Mouse (Mus musculus): ENCODE data around the gene Tnik. TPM values are rescaled to one million over a fixed set of nuclear protein-coding genes. Genes with fewer than 3 reads are reported as not detected.

Tnik gene
- polyA plus RNA-seq, 1 experiment from 2014 or later: 114 TPM

DNA sequence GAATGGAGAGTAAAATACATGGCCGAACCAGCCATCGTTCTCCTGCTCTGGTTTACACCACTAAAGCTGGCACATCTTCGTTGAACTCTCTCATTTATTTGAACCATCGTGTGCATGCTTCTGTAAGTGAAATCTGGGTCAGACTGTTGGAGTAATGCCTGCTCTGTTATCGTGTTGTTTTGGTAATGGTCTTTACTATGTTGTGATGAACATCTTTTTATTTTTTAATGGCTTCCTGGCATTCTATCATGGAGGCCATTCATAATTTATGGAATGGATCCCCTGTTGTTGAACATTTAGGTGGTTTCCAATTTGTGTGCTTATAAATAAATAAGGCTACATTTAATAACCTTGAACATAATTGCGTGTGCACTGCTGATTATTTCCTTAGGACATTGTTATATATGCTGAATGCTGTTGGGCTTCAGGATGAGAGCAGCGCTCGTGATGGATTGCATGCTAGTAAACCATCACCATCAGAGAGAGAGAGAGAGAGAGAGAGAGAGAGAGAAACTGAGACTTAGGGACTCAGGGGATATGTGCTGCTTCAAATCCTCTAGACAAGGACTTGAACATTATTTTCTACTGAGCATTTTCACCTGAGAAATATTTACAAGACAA lies 62.7 kb downstream of the Tnik start:
- ATAC-seq (ENCODE audit: low FRiP score, low TSS enrichment) (no peak), DNase-seq (no peak)
- no peaks in the 10 kb centered on the region for H3K4me1 ChIP-seq (ENCODE audit: control insufficient read depth, insufficient read depth, low read length)
- no peak overlapping the region for H3K4me3 ChIP-seq (replicated peaks; ENCODE audit: low read depth, low read length)
- no peak overlapping the region for H3K27ac ChIP-seq (replicated peaks; ENCODE audit: low read depth, low read length)
- H3K4me2 ChIP-seq (ENCODE audit: low read length): no peak overlapping the region
- WGBS: 80% methylated on average over 8 of the region's 8 CpGs
- no peaks in the 10 kb centered on the region for H3K9me3 ChIP-seq (ENCODE audit: control insufficient read depth, low read length)
- H3K36me3 ChIP-seq (ENCODE audit: control insufficient read depth, insufficient read depth, low read length): no peaks in the 10 kb centered on the region
- no peak overlapping the region for H3K9ac ChIP-seq (replicated peaks; ENCODE audit: low read length)
- H3K27me3 ChIP-seq (ENCODE audit: control insufficient read depth, insufficient read depth, low read length): no peaks in the 10 kb centered on the region

DNA sequence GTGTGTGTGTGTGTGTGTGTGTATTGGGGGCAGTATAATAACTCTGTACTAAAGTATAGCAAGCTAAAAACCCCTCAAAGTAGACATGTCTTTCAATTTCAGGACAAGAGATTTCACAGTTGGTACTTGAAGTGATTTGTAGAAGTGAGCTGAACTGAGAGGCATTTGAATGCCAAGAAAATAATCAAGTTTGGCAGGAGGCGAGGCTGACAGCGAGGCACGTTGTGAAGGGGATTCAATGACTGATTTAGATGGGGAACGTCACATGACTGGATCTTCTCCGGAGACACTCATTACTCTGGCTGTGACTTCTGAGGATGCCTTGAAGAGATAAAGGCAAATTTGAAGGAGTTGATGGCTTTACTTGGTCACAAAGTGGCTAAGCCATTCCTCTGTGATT lies 69.3 kb downstream of the Tnik start:
- H3K9me3 ChIP-seq (ENCODE audit: control insufficient read depth, low read length): no peaks in the 10 kb centered on the region
- no peaks in the 10 kb centered on the region for H3K27me3 ChIP-seq (ENCODE audit: control insufficient read depth, insufficient read depth, low read length)
- ATAC-seq (ENCODE audit: low FRiP score, low TSS enrichment): no peak
- no peaks in the 10 kb centered on the region for H3K36me3 ChIP-seq (ENCODE audit: control insufficient read depth, insufficient read depth, low read length)
- H3K4me3 ChIP-seq (replicated peaks; ENCODE audit: low read depth, low read length): no peak overlapping the region
- 0 out of 2 replicates have a peak, but pooled peaks cover 3% of the 10 kb centered on the region for H3K4me1 ChIP-seq (ENCODE audit: control insufficient read depth, insufficient read depth, low read length)
- WGBS: 27% methylated on average over 5 of the region's 5 CpGs
- no peak overlapping the region for H3K9ac ChIP-seq (replicated peaks; ENCODE audit: low read length)
- peak; percentile 33 for DNase-seq
- H3K27ac ChIP-seq (replicated peaks; ENCODE audit: low read depth, low read length): no peak overlapping the region
- H3K4me2 ChIP-seq (ENCODE audit: low read length): no peak overlapping the region

DNA sequence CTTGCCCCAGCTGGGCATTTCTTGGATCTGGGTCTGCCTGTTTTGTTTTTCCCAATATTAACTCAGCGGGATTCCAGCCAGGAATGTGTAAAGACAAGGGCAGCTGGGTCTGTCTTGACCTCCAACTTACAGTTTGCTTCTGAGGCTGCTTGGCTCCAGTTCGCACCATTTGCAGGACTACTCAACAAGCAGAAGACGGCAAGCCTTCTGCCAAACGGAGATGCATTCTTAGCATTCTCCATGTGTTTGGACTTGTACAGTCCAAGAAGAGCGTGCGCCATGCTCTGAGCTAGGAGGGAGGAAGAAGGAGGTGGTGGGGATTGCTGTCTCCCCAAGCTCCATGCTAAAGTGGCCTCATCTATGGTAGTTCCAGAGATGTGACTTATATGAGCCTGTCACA lies 70.9 kb downstream of the Tnik start:
- Histone ChIP-seq H3K4me3 (replicated peaks; ENCODE audit: low read depth, low read length) (no peak overlapping the region), H3K4me2 (ENCODE audit: low read length) (no peak overlapping the region), H3K27me3 (ENCODE audit: control insufficient read depth, insufficient read depth, low read length) (no peaks in the 10 kb centered on the region), H3K27ac (replicated peaks; ENCODE audit: low read depth, low read length) (no peak overlapping the region), H3K9me3 (ENCODE audit: control insufficient read depth, low read length) (no peaks in the 10 kb centered on the region), H3K4me1 (ENCODE audit: control insufficient read depth, insufficient read depth, low read length) (0 out of 2 replicates have a peak, but pooled peaks cover 3% of the 10 kb centered on the region), H3K9ac (replicated peaks; ENCODE audit: low read length) (no peak overlapping the region), H3K36me3 (ENCODE audit: control insufficient read depth, insufficient read depth, low read length) (no peaks in the 10 kb centered on the region)
- WGBS: 84% methylated on average over 6 of the region's 6 CpGs
- ATAC-seq (ENCODE audit: low FRiP score, low TSS enrichment) (no peak), DNase-seq (no peak)

GRCm38 (mm10) chr3:28334547-28334946 lies 71.5 kb downstream of the Tnik start:
- H3K4me2 ChIP-seq (ENCODE audit: low read length): no peak overlapping the region
- no peak overlapping the region for H3K4me3 ChIP-seq (replicated peaks; ENCODE audit: low read depth, low read length)
- H3K9me3 ChIP-seq (ENCODE audit: control insufficient read depth, low read length): no peaks in the 10 kb centered on the region
- H3K36me3 ChIP-seq (ENCODE audit: control insufficient read depth, insufficient read depth, low read length): no peaks in the 10 kb centered on the region
- DNase-seq: no peak
- WGBS: 100% methylated on average over 1 of the region's 1 CpGs
- no peak overlapping the region for H3K9ac ChIP-seq (replicated peaks; ENCODE audit: low read length)
- H3K4me1 ChIP-seq (ENCODE audit: control insufficient read depth, insufficient read depth, low read length): 0 out of 2 replicates have a peak, but pooled peaks cover 3% of the 10 kb centered on the region
- no peak for ATAC-seq (ENCODE audit: low FRiP score, low TSS enrichment)
- H3K27me3 ChIP-seq (ENCODE audit: control insufficient read depth, insufficient read depth, low read length): no peaks in the 10 kb centered on the region
- H3K27ac ChIP-seq (replicated peaks; ENCODE audit: low read depth, low read length): no peak overlapping the region

DNA sequence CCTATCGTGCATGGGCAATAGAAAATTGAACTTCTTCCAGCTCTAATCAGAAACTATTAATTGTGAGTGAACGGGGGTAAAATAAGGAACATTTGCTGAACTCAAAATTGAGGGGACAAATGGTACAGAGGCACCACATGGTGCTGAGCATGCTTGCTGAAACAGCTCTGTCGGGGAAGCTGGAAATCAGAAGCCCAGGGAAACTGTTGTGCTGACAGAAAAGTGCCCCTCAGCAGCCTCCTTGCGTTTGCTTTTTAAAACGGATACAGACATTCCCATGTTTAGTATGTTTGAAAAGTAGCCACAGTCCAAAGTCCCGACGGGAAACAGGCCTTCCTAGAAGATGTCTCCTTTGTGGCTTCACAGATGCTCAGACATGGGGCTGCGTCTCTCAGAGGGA lies 77.1 kb downstream of the Tnik start:
- no peak overlapping the region for H3K4me2 ChIP-seq (ENCODE audit: low read length)
- DNase-seq (no peak), ATAC-seq (ENCODE audit: low FRiP score, low TSS enrichment) (no peak)
- no peaks in the 10 kb centered on the region for H3K4me1 ChIP-seq (ENCODE audit: control insufficient read depth, insufficient read depth, low read length)
- WGBS: 82% methylated on average over 8 of the region's 8 CpGs
- H3K9me3 ChIP-seq (ENCODE audit: control insufficient read depth, low read length): no peaks in the 10 kb centered on the region
- H3K27me3 ChIP-seq (ENCODE audit: control insufficient read depth, insufficient read depth, low read length): no peaks in the 10 kb centered on the region
- no peak overlapping the region for H3K4me3 ChIP-seq (replicated peaks; ENCODE audit: low read depth, low read length)
- no peak overlapping the region for H3K27ac ChIP-seq (replicated peaks; ENCODE audit: low read depth, low read length)
- H3K9ac ChIP-seq (replicated peaks; ENCODE audit: low read length): no peak overlapping the region
- no peaks in the 10 kb centered on the region for H3K36me3 ChIP-seq (ENCODE audit: control insufficient read depth, insufficient read depth, low read length)

GRCm38 (mm10) chr3:28343204-28343603 lies 80.2 kb downstream of the Tnik start:
- WGBS: 97% methylated on average over 3 of the region's 3 CpGs
- H3K9ac ChIP-seq (replicated peaks; ENCODE audit: low read length): no peak overlapping the region
- DNase-seq (no peak), ATAC-seq (ENCODE audit: low FRiP score, low TSS enrichment) (no peak)
- H3K4me2 ChIP-seq (ENCODE audit: low read length): no peak overlapping the region
- no peaks in the 10 kb centered on the region for H3K36me3 ChIP-seq (ENCODE audit: control insufficient read depth, insufficient read depth, low read length)
- no peak overlapping the region for H3K4me3 ChIP-seq (replicated peaks; ENCODE audit: low read depth, low read length)
- no peak overlapping the region for H3K27ac ChIP-seq (replicated peaks; ENCODE audit: low read depth, low read length)
- no peaks in the 10 kb centered on the region for H3K9me3 ChIP-seq (ENCODE audit: control insufficient read depth, low read length)
- H3K27me3 ChIP-seq (ENCODE audit: control insufficient read depth, insufficient read depth, low read length): no peaks in the 10 kb centered on the region
- H3K4me1 ChIP-seq (ENCODE audit: control insufficient read depth, insufficient read depth, low read length): no peaks in the 10 kb centered on the region

DNA sequence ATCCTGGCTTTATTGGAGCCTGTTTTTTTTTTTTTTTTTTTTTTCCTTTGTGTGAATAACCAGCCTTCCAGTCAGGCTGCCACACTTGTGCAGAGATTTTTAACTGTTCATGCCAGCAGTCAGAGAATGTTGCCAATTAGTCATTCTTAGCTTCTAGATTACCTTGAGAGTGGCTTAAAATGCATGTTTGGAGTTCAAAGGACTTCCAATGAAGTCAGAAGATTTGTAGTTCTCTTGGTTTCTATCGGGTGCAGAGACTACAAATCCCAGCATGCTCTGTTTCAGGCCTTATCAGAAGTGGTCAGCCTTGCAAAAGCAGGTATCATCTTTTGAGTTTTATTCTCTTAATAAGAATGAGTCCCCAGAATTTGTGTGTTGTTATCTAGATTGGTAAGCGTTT lies 80.6 kb downstream of the Tnik start:
- WGBS: 82% methylated on average over 2 of the region's 2 CpGs
- ATAC-seq (ENCODE audit: low FRiP score, low TSS enrichment): no peak

DNA sequence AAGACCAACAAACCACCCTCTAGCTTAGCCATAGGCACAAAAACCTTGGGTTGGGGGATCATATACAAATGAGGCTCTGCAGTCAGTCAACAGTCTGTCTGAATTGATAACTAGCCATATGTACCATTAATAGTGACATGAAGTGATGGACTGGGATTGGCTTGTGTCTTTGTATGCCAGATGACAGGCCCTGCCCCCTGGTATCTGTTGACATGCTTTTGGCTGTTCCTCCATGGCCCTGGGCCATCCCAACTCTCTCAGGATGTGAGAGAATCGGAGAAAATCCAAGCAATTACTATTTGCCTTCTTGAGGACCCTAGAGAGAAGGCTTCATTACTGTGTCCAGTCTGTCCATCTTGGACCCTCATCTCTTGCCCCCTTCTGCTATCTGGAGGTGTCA lies 82.4 kb downstream of the Tnik start:
- no peaks in the 10 kb centered on the region for H3K9me3 ChIP-seq (ENCODE audit: control insufficient read depth, low read length)
- H3K9ac ChIP-seq (replicated peaks; ENCODE audit: low read length): no peak overlapping the region
- no peak overlapping the region for H3K4me3 ChIP-seq (replicated peaks; ENCODE audit: low read depth, low read length)
- 66% methylated on average over 1 of the region's 1 CpGs for WGBS
- no peak for ATAC-seq (ENCODE audit: low FRiP score, low TSS enrichment)
- no peaks in the 10 kb centered on the region for H3K4me1 ChIP-seq (ENCODE audit: control insufficient read depth, insufficient read depth, low read length)
- DNase-seq: no peak
- H3K27ac ChIP-seq (replicated peaks; ENCODE audit: low read depth, low read length): no peak overlapping the region
- H3K27me3 ChIP-seq (ENCODE audit: control insufficient read depth, insufficient read depth, low read length): no peaks in the 10 kb centered on the region
- H3K36me3 ChIP-seq (ENCODE audit: control insufficient read depth, insufficient read depth, low read length): no peaks in the 10 kb centered on the region
- H3K4me2 ChIP-seq (ENCODE audit: low read length): no peak overlapping the region

More for the DNA sequence above, 80.6 kb downstream of the Tnik start:
- H3K9ac ChIP-seq (replicated peaks; ENCODE audit: low read length): no peak overlapping the region
- DNase-seq: peak; percentile 32
- no peaks in the 10 kb centered on the region for H3K4me1 ChIP-seq (ENCODE audit: control insufficient read depth, insufficient read depth, low read length)
- no peaks in the 10 kb centered on the region for H3K9me3 ChIP-seq (ENCODE audit: control insufficient read depth, low read length)
- no peaks in the 10 kb centered on the region for H3K27me3 ChIP-seq (ENCODE audit: control insufficient read depth, insufficient read depth, low read length)
- no peak overlapping the region for H3K4me2 ChIP-seq (ENCODE audit: low read length)
- H3K27ac ChIP-seq (replicated peaks; ENCODE audit: low read depth, low read length): no peak overlapping the region
- H3K4me3 ChIP-seq (replicated peaks; ENCODE audit: low read depth, low read length): no peak overlapping the region
- H3K36me3 ChIP-seq (ENCODE audit: control insufficient read depth, insufficient read depth, low read length): no peaks in the 10 kb centered on the region

DNA sequence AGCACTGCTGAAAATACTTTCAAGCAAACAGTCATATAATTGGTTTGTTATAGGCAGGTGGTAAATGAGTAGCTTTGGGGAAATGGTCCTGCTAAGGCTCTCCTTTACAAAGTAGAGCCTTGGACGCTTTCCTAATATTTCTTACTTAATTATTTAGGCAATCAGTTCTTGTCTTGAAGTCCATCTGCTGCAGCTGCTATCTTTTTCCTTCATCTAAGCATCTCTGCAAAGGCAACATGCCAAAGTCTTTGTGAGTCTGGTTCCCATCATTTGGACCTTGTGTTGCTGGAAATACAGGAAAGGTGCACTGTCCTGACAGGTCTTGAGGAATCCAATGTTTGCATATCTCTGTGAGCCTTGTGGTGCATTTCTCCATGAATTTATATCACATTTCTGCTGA lies 82.9 kb downstream of the Tnik start:
- Histone ChIP-seq H3K4me2 (ENCODE audit: low read length) (no peak overlapping the region), H3K4me1 (ENCODE audit: control insufficient read depth, insufficient read depth, low read length) (no peaks in the 10 kb centered on the region), H3K9ac (replicated peaks; ENCODE audit: low read length) (no peak overlapping the region), H3K27me3 (ENCODE audit: control insufficient read depth, insufficient read depth, low read length) (no peaks in the 10 kb centered on the region), H3K9me3 (ENCODE audit: control insufficient read depth, low read length) (no peaks in the 10 kb centered on the region), H3K4me3 (replicated peaks; ENCODE audit: low read depth, low read length) (no peak overlapping the region), H3K27ac (replicated peaks; ENCODE audit: low read depth, low read length) (no peak overlapping the region), H3K36me3 (ENCODE audit: control insufficient read depth, insufficient read depth, low read length) (no peaks in the 10 kb centered on the region)
- ATAC-seq (ENCODE audit: low FRiP score, low TSS enrichment) (no peak), DNase-seq (no peak)
- 79% methylated on average over 1 of the region's 1 CpGs for WGBS
